Mouse (Mus musculus): Measurements from ENCODE around the gene Fbxo45. TPM values are rescaled to one million over a fixed set of nuclear protein-coding genes. Genes with fewer than 3 reads are reported as not detected.

The Fbxo45 gene
- total RNA-seq, 2 experiments from 2014 or later, result 48.4 to 50.1 TPM

GRCm38 (mm10) chr16:32202681-32203080 lies 44.3 kb downstream of the Fbxo45 start:
- peak; percentile 28 to 29 for DNase-seq

- no peak for DNase-seq
Observed at GRCm38 (mm10) chr16:32201004-32201325, 46.0 kb downstream of the Fbxo45 start.

- DNase-seq, result no peak
Observed at GRCm38 (mm10) chr16:32200256-32201003, 46.5 kb downstream of the Fbxo45 start.

GRCm38 (mm10) chr16:32190011-32190441 lies 56.9 kb downstream of the Fbxo45 start:
- DNase-seq, result no peak

GRCm38 (mm10) chr16:32189109-32189508 lies 57.8 kb downstream of the Fbxo45 start:
- DNase-seq, result peak; percentile 14 to 33

- DNase-seq, result no peak
Observed at GRCm38 (mm10) chr16:32186056-32186455, 60.9 kb downstream of the Fbxo45 start.

Small RNA genes lying within 50 kb of the gene (microRNA-seq; reads per million reads assigned to microRNA genes)
- gene Mir1946a, result 0 reads per million in 2 experiments

Other genes with a start within 250 kb of the Fbxo45 start
- gene Senp5, start 243.9 kb downstream of the Fbxo45 start, total RNA-seq (2021), result 10 to 100 TPM; 37.2 to 38.6 TPM
- 10 to 100 TPM; 29.1 to 30.8 TPM for gene Pak2, start 167.8 kb downstream of the Fbxo45 start, total RNA-seq (2021)
- 10 to 100 TPM; 26.7 to 28.0 TPM for gene Pigx, start 147.4 kb downstream of the Fbxo45 start, total RNA-seq (2021)
- gene Cep19, start 147.4 kb downstream of the Fbxo45 start, total RNA-seq (2021), result 10 to 100 TPM; 63.0 to 63.9 TPM
- gene Nrros, start 81.6 kb downstream of the Fbxo45 start, total RNA-seq (2021), result 10 to 100 TPM in 1 of 2 experiments, 1 to 10 TPM in 1; 8.9 to 11.9 TPM
- gene Bex6, start 67.3 kb downstream of the Fbxo45 start, total RNA-seq (2021), result not detected
- 10 to 100 TPM; 13.0 to 13.1 TPM for gene Wdr53, start 69 bp upstream of the Fbxo45 start, total RNA-seq (2021)
- gene Smco1, start 24.3 kb upstream of the Fbxo45 start, total RNA-seq (2021), result under 1 TPM in 1 of 2 experiments, not detected in 1; 0.28 TPM
- gene Rnf168, start 30.3 kb upstream of the Fbxo45 start, total RNA-seq (2021), result 10 to 100 TPM; 24.5 to 26.2 TPM
- 10 to 100 TPM; 46.9 to 50.7 TPM for gene Ubxn7, start 85.1 kb upstream of the Fbxo45 start, total RNA-seq (2021)
- under 1 TPM in 1 of 2 experiments, not detected in 1; 0.27 TPM for gene Tm4sf19, start 153.3 kb upstream of the Fbxo45 start, total RNA-seq (2021)
- gene Tctex1d2, start 172.5 kb upstream of the Fbxo45 start, total RNA-seq (2021), result 10 to 100 TPM; 12.0 to 13.2 TPM
- 10 to 100 TPM; 35.0 to 38.6 TPM for gene Pcyt1a, start 183.8 kb upstream of the Fbxo45 start, total RNA-seq (2021)
- gene Slc51a, start 240.7 kb upstream of the Fbxo45 start, total RNA-seq (2021), result not detected
- gene Zdhhc19, start 249.1 kb upstream of the Fbxo45 start, total RNA-seq (2021), result not detected

Data from layer of hippocampus, postnatal 36 days (tissue).